Mouse (Mus musculus) spleen, adult 2 months (tissue): Measurements from ENCODE around the gene 4930596D02Rik. TPM values are rescaled to one million over a fixed set of nuclear protein-coding genes. Genes with fewer than 3 reads are reported as not detected.

Source experiments
- DNase-seq, 2 experiments: peaks; one replicate each; pipeline versions ENCODE4 v3.0.0 to v3.0.0-alpha.2; 2012 to 2021; ENCODE audit warnings: low spot score in 2 of 2, low read depth in 1 of 2
- H3K27ac ChIP-seq: fragments of 200-500 bp; 2 replicates; pipeline ENCODE4 v1.5.1; 2012; ENCODE audit warnings: low read length, inconsistent platforms; ENCODE audit not compliant: insufficient read depth
- H3K27me3 ChIP-seq: fragments of 200-500 bp; 2 replicates; pipeline ENCODE4 v1.6.1; 2012; ENCODE audit warnings: mild to moderate bottlenecking, moderate library complexity, low read length, inconsistent platforms; ENCODE audit not compliant: control insufficient read depth, insufficient read depth
- H3K36me3 ChIP-seq: fragments of 200-500 bp; 2 replicates; pipeline ENCODE4 v1.6.1; 2012; ENCODE audit warnings: mild to moderate bottlenecking, low read length, inconsistent platforms; ENCODE audit not compliant: control insufficient read depth, insufficient read depth
- H3K4me1 ChIP-seq: fragments of 200-500 bp; 2 replicates; pipeline ENCODE4 v1.6.1; 2011; ENCODE audit warnings: inconsistent platforms; ENCODE audit not compliant: control insufficient read depth, insufficient read depth, insufficient read length
- H3K4me3 ChIP-seq: fragments of 200-500 bp; 2 replicates; pipeline ENCODE4 v1.5.1; 2011; ENCODE audit warnings: mild to moderate bottlenecking, inconsistent platforms; ENCODE audit not compliant: insufficient read depth, insufficient read length; ENCODE audit errors: extremely low read depth
- CTCF ChIP-seq: fragments of 200-500 bp; IDR thresholded peaks from 2 replicates; pipeline ENCODE4 v1.5.1; 2011; ENCODE audit warnings: mild to moderate bottlenecking, inconsistent platforms; ENCODE audit not compliant: insufficient read depth, insufficient read length, insufficient replicate concordance; ENCODE audit errors: extremely low read depth
- POLR2A ChIP-seq: fragments of 200-500 bp; IDR thresholded peaks from 2 replicates; pipeline ENCODE4 v1.6.1; 2011; ENCODE audit warnings: low read depth, low read length, inconsistent platforms
- WGBS: fragments of 180-500 bp; shearing (Covaris S2); methylation state at CpG from one replicate; pipeline ENCODE4 v1.1.7; 2018; 5-methylcytosine and 5-hydroxymethylcytosine counted together
- polyA plus RNA-seq: library from polyadenylated mRNA; depleted of rRNA; stranded (reverse); fragments of >200 nt; gene quantifications from 2 replicates; pipeline ENCODE4 v1.2.3, GENCODE M21; 2012; rRNA removed

4930596D02Rik gene
- polyA plus RNA-seq = not detected in 2 replicates

DNA sequence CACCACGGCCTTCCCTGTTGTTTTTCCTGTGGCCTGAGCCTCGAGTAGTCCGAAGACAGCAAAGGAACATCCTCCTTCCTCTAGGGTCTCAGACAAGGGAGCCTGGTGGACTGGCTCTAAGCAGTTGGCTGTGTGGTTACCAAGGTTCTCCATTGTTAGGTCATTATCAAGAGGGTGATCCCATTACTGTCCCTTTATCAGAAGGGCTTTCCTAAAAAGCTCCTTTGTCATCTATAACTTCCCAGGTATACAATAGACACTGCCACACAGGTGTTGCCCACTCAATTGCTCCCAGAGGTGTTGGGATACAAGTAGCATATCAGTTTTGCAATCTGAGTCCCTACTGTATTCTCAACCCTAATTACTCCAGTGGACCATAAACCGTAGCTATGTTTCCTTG is at the start of gene 4930596D02Rik:
Gene 4930596D02Rik, minus strand, starts transcription at position 101 of the 400 bp plus-strand sequence.
- H3K27ac ChIP-seq = no peak within 1 kb of the TSS
- WGBS = 60% methylated on average over 4 of the region's 4 CpGs
- H3K4me1 ChIP-seq = no peaks in the 10 kb centered on the region
- H3K4me3 ChIP-seq = no peak within 1 kb of the TSS
- TF ChIP-seq POLR2A (no peak), CTCF (no peak)
- DNase-seq = no peak
- no peaks in the 10 kb centered on the region for H3K27me3 ChIP-seq
- no peaks in the 10 kb centered on the region for H3K36me3 ChIP-seq

DNA sequence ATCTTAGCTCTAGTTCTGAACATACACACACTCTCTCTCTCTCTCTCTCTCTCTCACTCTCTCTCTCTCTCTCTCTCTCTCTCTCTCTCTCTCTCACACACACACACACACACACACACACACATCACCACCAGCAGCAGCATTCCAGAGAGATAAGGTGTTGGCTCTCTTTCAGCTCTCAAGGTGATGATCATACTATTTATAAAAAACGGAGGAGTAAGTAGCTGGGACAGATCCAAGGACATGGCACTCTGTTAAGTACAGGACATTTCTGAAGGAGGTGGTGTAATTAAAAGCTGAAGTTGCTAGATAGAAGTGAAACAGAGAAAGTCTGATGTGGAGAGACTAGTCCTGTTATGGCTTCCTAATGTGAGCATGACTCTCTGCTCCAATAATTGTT is 41.5 kb upstream of the 4930596D02Rik start:
- Histone ChIP-seq H3K4me3 (no peak overlapping the region), H3K36me3 (no peaks in the 10 kb centered on the region), H3K27ac (no peak overlapping the region), H3K27me3 (no peaks in the 10 kb centered on the region), H3K4me1 (no peaks in the 10 kb centered on the region)
- TF ChIP-seq POLR2A (no peak), CTCF (no peak)
- DNase-seq = no peak
- WGBS = 75% methylated on average over 1 of the region's 1 CpGs

DNA sequence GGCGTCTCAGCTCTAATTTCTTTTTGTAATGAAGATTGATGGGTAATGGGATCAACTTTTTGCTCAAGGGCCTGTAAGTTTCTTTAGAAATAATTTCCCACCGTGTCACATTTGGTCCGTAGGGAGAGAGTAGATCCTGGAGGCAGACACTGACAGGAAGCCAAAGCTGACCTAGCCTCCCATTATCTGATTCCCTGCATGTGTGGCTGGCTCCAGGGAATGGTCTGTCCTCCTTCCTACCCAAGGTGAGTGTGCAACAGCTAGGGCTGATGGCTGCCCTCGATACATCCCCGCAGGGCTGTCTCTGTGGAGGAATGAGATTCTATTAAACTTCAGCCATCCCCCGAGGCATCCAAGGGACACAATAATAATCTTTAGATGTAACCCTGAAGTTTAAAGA is 33.5 kb upstream of the 4930596D02Rik start:
- DNase-seq = no peak
- no peaks in the 10 kb centered on the region for H3K27me3 ChIP-seq
- 79% methylated on average over 6 of the region's 6 CpGs for WGBS
- H3K4me1 ChIP-seq = no peaks in the 10 kb centered on the region
- H3K4me3 ChIP-seq = no peak overlapping the region
- H3K27ac ChIP-seq = no peak overlapping the region
- no peak for TF ChIP-seq CTCF
- no peak for TF ChIP-seq POLR2A
- no peaks in the 10 kb centered on the region for H3K36me3 ChIP-seq

DNA sequence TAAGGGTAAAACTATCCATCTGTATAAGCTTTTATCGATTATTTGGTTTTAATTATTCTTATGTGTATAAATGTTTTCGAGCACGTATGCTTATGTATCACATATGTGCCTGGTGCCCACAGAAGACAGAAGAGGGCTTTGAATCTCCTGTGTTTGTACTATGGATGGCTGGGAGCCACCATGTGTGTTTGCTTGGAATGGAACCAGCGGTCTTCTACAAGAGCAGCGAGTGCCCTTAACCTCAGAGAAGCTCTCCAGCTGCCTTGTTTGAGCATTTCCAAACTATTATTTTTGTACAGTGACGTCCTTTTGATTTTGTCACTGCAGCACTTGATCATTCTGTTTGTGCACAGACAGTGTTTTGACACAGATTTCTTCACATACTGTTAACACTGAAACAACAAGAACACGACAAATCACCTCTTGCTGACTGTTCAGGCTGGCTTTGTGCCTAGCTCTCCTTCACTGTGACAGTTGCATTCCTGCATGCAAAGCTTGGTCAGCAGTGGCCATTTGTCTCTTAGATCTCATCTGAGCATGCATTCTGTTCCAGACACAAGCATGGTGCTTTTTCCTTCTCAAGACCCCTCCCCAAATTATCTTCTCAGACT is 30.4 kb upstream of the 4930596D02Rik start:
- H3K4me1 ChIP-seq = no peaks in the 10 kb centered on the region
- WGBS = 81% methylated on average over 7 of the region's 7 CpGs
- no peak overlapping the region for H3K27ac ChIP-seq
- no peaks in the 10 kb centered on the region for H3K36me3 ChIP-seq
- H3K27me3 ChIP-seq = no peaks in the 10 kb centered on the region
- DNase-seq = no peak
- H3K4me3 ChIP-seq = no peak overlapping the region
- TF ChIP-seq POLR2A (no peak), CTCF (no peak)

GRCm38 (mm10) chr14:35792656-35793213 is 19.0 kb downstream of the 4930596D02Rik start:
- WGBS = 71% methylated on average over 3 of the region's 3 CpGs
- DNase-seq = no peak
- no peak overlapping the region for H3K27ac ChIP-seq
- TF ChIP-seq CTCF (no peak), POLR2A (no peak)
- H3K4me3 ChIP-seq = no peak overlapping the region
- no peaks in the 10 kb centered on the region for H3K27me3 ChIP-seq
- no peaks in the 10 kb centered on the region for H3K4me1 ChIP-seq
- H3K36me3 ChIP-seq = no peaks in the 10 kb centered on the region

- no peak for TF ChIP-seq CTCF
- no peak for TF ChIP-seq POLR2A
- no peak for DNase-seq
- H3K4me3 ChIP-seq = no peak overlapping the region
- H3K36me3 ChIP-seq = no peaks in the 10 kb centered on the region
- H3K27ac ChIP-seq = no peak overlapping the region
- no peaks in the 10 kb centered on the region for H3K27me3 ChIP-seq
- H3K4me1 ChIP-seq = no peaks in the 10 kb centered on the region
- 89% methylated on average over 3 of the region's 3 CpGs for WGBS
These were observed 31.7 kb downstream of the 4930596D02Rik start for GRCm38 (mm10) chr14:35780033-35780432.

DNA sequence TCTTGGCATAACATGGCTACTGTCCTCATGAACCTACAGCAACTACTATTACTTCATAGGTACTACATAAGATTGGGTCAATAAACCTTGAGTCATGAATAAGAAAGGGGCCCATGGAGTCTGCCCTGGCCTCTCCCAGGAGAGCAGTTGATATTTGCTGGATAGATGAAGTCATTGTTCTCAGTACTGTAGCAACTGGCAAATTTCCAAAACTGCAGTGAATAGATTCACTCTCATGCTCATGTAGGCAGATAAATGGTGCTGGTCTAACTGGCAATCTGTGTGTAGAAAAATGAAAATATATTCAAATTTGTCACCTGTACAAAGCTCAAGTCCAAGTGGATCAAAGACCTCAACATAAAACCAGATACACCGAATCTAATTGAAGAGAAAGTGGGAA is 38.5 kb downstream of the 4930596D02Rik start:
- H3K4me3 ChIP-seq = no peak overlapping the region
- H3K27me3 ChIP-seq = no peaks in the 10 kb centered on the region
- H3K36me3 ChIP-seq = no peaks in the 10 kb centered on the region
- no peak for DNase-seq
- no peak overlapping the region for H3K27ac ChIP-seq
- 83% methylated on average over 1 of the region's 1 CpGs for WGBS
- TF ChIP-seq CTCF (no peak), POLR2A (no peak)
- no peaks in the 10 kb centered on the region for H3K4me1 ChIP-seq
